Mouse (Mus musculus) limb, embryonic 14.5 days (tissue): ENCODE results near the gene Plekhb2. TPM values are rescaled to one million over a fixed set of nuclear protein-coding genes. Genes with fewer than 3 reads are reported as not detected.

Experiments used
- ATAC-seq: fragments of 200-750 bp; cut with Nextera tagmentation; 2 replicates; pipeline ENCODE4 v1.8.0; 2017; ENCODE audit warnings: low read depth, moderate number of reproducible peaks, moderate TSS enrichment; ENCODE audit not compliant: low FRiP score
- DNase-seq: peaks from one replicate; pipeline ENCODE4 v3.0.0-alpha.2; 2015; ENCODE audit warnings: low spot score
- H3K27ac ChIP-seq: fragments of 300-500 bp; sonication (generic); replicated peaks from 2 replicates; pipeline ENCODE4 v1.5.1; 2014; ENCODE audit warnings: low read depth, mild to moderate bottlenecking, low read length, moderate library complexity, mixed read lengths
- H3K27me3 ChIP-seq: fragments of 300-500 bp; sonication (generic); 2 replicates; pipeline ENCODE4 v1.6.1; 2014; ENCODE audit warnings: low read length, mixed read lengths; ENCODE audit not compliant: control insufficient read depth, insufficient read depth
- H3K36me3 ChIP-seq: fragments of 300-500 bp; sonication (generic); 2 replicates; pipeline ENCODE4 v1.6.1; 2014; ENCODE audit warnings: mild to moderate bottlenecking, low read length, moderate library complexity, mixed read lengths; ENCODE audit not compliant: control insufficient read depth, insufficient read depth
- H3K4me1 ChIP-seq: fragments of 300-500 bp; sonication (generic); 2 replicates; pipeline ENCODE4 v1.6.1; 2014; ENCODE audit warnings: antibody characterized with exemption, low read length, mixed read lengths; ENCODE audit not compliant: control insufficient read depth, insufficient read depth
- H3K4me2 ChIP-seq: fragments of 300-500 bp; sonication (generic); replicated peaks from 2 replicates; pipeline ENCODE4 v1.6.1; 2014; ENCODE audit warnings: low read depth, mild to moderate bottlenecking, low read length, moderate library complexity; ENCODE audit not compliant: severe bottlenecking
- H3K4me3 ChIP-seq: fragments of 300-500 bp; sonication (generic); replicated peaks from 2 replicates; pipeline ENCODE4 v1.5.1; 2014; ENCODE audit warnings: low read length
- H3K9ac ChIP-seq: fragments of 300-500 bp; sonication (generic); 2 replicates; pipeline ENCODE4 v1.6.1; 2014; ENCODE audit warnings: mild to moderate bottlenecking, low read depth, low read length, moderate library complexity; ENCODE audit not compliant: severe bottlenecking
- H3K9me3 ChIP-seq: fragments of 300-500 bp; sonication (generic); 2 replicates; pipeline ENCODE4 v1.6.1; 2016; ENCODE audit warnings: low read length; ENCODE audit not compliant: control insufficient read depth
- POLR2A ChIP-seq: fragments of 200-500 bp; IDR thresholded peaks from 2 replicates; pipeline ENCODE4 v1.8.0; 2012; ENCODE audit warnings: inconsistent platforms, mild to moderate bottlenecking, moderate library complexity, borderline replicate concordance; ENCODE audit not compliant: insufficient read depth, insufficient read length; ENCODE audit errors: extremely low read depth
- WGBS: fragments of 180-500 bp; shearing (Covaris S2); extraction: QIAGEN DNeasy Blood & Tissue Kit; methylation state at CpG from one replicate; pipeline ENCODE4 v1.1.7; 2014; 5-methylcytosine and 5-hydroxymethylcytosine counted together
- polyA plus RNA-seq, 2 experiments: library from polyadenylated mRNA; depleted of rRNA in 1 of 2; stranded (reverse) in 1 of 2; unstranded in 1 of 2; fragments of >200 nt; fragmentation: Nextera tagmentation in 1 of 2; extraction: Ambion mirVana in 1 of 2; gene quantifications; 2 replicates each; pipeline versions ENCODE4 v1.2.1 to v1.2.3; 2012 to 2014

The Plekhb2 gene
- polyA plus RNA-seq, 2 experiments, result 9.5 to 15.6 TPM

- Histone ChIP-seq H3K4me2 (no peak overlapping the region), H3K9ac (no peak overlapping the region), H3K36me3 (peaks cover 28% of the 10 kb centered on the region), H3K27me3 (no peaks in the 10 kb centered on the region), H3K4me1 (no peaks in the 10 kb centered on the region), H3K9me3 (no peaks in the 10 kb centered on the region), H3K4me3 (no peak overlapping the region), H3K27ac (no peak overlapping the region)
- TF ChIP-seq POLR2A, result no peak
- DNase-seq (no peak), ATAC-seq (no peak)
- 90% methylated on average over 8 of the region's 8 CpGs for WGBS
Measured at GRCm38 (mm10) chr1:34808445-34808844, 41.3 kb upstream of the Plekhb2 start.

DNA sequence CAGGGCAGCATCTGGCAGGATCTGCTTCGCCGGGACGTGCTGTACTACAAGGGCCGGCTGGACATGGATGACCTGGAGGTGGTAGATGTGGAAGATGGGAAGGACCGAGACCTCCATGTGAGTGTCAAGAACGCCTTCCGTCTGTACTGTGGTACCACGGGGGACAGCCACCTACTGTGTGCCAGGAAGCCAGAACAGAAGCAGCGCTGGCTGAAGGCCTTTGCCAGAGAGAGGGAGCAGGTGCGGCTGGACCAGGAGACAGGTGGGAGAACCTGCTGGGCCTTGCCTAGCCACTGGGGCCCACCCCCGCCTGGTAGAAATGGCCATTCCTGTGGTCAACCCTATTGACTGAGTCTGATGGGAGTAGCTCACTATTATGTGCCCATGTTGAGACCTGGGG lies 39.5 kb upstream of the Plekhb2 start:
- Histone ChIP-seq H3K9ac (no peak overlapping the region), H3K27me3 (no peaks in the 10 kb centered on the region), H3K9me3 (no peaks in the 10 kb centered on the region), H3K4me3 (no peak overlapping the region), H3K36me3 (peaks cover 46% of the 10 kb centered on the region), H3K4me1 (no peaks in the 10 kb centered on the region), H3K4me2 (no peak overlapping the region), H3K27ac (no peak overlapping the region)
- no peak for TF ChIP-seq POLR2A
- 95% methylated on average over 10 of the region's 11 CpGs for WGBS
- no peak for ATAC-seq
- DNase-seq, result no peak

DNA sequence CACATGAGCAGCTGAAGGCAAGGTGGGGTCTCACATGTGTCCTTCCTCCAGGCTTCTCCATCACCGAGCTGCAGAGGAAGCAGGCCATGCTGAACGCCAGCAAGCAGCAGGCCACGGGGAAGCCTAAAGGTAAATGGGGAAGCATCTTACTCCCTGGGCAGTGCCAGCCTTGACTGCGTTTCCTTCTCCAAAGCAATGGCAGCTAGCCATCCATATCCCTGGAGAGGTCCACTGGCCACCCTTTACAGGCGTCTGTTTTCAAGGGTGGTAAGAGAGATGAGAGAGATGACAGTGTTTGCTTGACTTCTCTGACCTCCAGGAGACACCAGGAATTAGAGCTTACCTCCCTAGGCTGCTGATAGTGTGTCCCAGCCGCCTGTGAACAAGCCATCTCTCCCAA lies 38.7 kb upstream of the Plekhb2 start:
- no peak overlapping the region for H3K9ac ChIP-seq
- WGBS, result 79% methylated on average over 6 of the region's 6 CpGs
- no peak overlapping the region for H3K27ac ChIP-seq
- no peak for TF ChIP-seq POLR2A
- H3K4me2 ChIP-seq, result no peak overlapping the region
- no peaks in the 10 kb centered on the region for H3K9me3 ChIP-seq
- no peak overlapping the region for H3K4me3 ChIP-seq
- H3K27me3 ChIP-seq, result no peaks in the 10 kb centered on the region
- ATAC-seq (no peak), DNase-seq (no peak)
- H3K4me1 ChIP-seq, result no peaks in the 10 kb centered on the region
- peaks cover 54% of the 10 kb centered on the region for H3K36me3 ChIP-seq

- ATAC-seq (no peak), DNase-seq (no peak)
- Histone ChIP-seq H3K27me3 (no peaks in the 10 kb centered on the region), H3K4me3 (no peak overlapping the region), H3K27ac (no peak overlapping the region), H3K4me1 (no peaks in the 10 kb centered on the region), H3K36me3 (peaks cover 59% of the 10 kb centered on the region), H3K9ac (no peak overlapping the region), H3K4me2 (no peak overlapping the region), H3K9me3 (no peaks in the 10 kb centered on the region)
- 77% methylated on average over 5 of the region's 6 CpGs for WGBS
- TF ChIP-seq POLR2A, result no peak
Measured at GRCm38 (mm10) chr1:34811581-34811980, 38.2 kb upstream of the Plekhb2 start.

- Histone ChIP-seq H3K27ac (no peak overlapping the region), H3K4me1 (no peaks in the 10 kb centered on the region), H3K36me3 (peaks cover 70% of the 10 kb centered on the region), H3K27me3 (no peaks in the 10 kb centered on the region), H3K9ac (no peak overlapping the region), H3K4me3 (no peak overlapping the region), H3K9me3 (no peaks in the 10 kb centered on the region), H3K4me2 (no peak overlapping the region)
- 92% methylated on average over 13 of the region's 13 CpGs for WGBS
- ATAC-seq, result no peak
- no peak for DNase-seq
- no peak for TF ChIP-seq POLR2A
Measured at GRCm38 (mm10) chr1:34812407-34813247, 37.1 kb upstream of the Plekhb2 start.
